Mouse (Mus musculus): Measurements from ENCODE around the gene Galk2. TPM values are rescaled to one million over a fixed set of nuclear protein-coding genes. Genes with fewer than 3 reads are reported as not detected.

The Galk2 gene
- total and polyA plus RNA-seq, 3 experiments: 0.08 to 0.29 TPM; not detected in 1

DNA sequence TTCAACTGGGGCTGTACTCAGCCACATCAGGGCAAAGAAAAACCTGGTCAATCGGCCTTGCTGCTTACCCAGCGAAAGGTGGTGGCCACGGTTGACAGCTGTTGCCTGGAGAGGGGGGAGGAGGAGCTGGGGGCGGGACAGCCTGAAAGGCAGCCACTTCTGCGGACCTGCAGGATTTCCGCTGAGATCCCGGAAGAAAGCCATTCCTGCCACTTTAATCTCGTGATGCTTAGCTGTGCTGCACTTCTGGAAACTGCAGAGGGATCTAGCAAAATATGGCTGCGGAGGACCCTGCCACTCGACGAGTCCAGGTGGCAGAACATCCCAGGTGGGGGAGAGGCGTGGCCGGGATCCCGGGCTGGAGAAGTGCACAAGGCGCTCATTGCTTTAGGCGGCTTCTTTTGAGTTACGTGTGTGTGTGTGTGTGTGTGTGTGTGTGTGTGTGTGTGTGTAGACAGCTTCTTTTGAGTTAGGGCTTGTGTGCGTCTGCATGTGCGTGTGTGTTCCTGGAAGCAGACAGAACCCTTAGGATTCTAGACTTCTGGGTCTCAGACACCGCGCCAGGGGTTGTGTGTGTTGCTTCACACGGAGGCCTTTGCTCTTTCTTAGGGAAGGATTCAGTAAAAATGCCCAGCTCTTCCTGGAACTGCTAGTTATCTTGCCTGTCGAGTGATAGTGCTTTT lies 7.3 kb downstream of the Galk2 start:
- Histone ChIP-seq H3K4me3 (ENCODE audit: control insufficient read depth in 1 of 2, insufficient read depth in 1 of 2, low read depth in 2 of 2, low read length in 2 of 2) (no peak overlapping the region), H3K79me2 (ENCODE audit: control insufficient read depth, insufficient read depth, low read length, poor library complexity) (no peaks in the 10 kb centered on the region), H3K36me3 (ENCODE audit: control insufficient read depth in 1 of 2, insufficient read depth in 2 of 2, low read length in 2 of 2) (no peaks in the 10 kb centered on the region), H3K27ac (ENCODE audit: control insufficient read depth, low read depth, low read length) (no peak overlapping the region), H3K9me3 (replicated peaks; ENCODE audit: insufficient read depth, low read length) (no peaks in the 10 kb centered on the region), H3K27me3 (ENCODE audit: control insufficient read depth in 1 of 2, insufficient read depth in 2 of 2, low read length in 2 of 2) (peaks cover 3 to 5% of the 10 kb centered on the region in 2 experiments; a peak in 3 of 4 replicates), H3K4me1 (ENCODE audit: control insufficient read depth in 1 of 2, insufficient read depth in 2 of 2, low read length in 2 of 2) (no peaks in the 10 kb centered on the region), H3K9ac (ENCODE audit: control insufficient read depth, low read depth, low read length, poor library complexity, severe bottlenecking) (no peak overlapping the region)
- TF ChIP-seq TCF12 (IDR thresholded peaks at IDR 0.05; ENCODE audit: low read depth, low read length): no peak
- no peak for TF ChIP-seq JUND (IDR thresholded peaks at IDR 0.05; ENCODE audit: low read depth, low read length)
- TF ChIP-seq USF2 (IDR thresholded peaks at IDR 0.05; ENCODE audit: borderline replicate concordance in 1 of 2, insufficient read depth in 1 of 2, low read depth in 1 of 2, low read length in 2 of 2): no peak
- TF ChIP-seq BHLHE40 (IDR thresholded peaks at IDR 0.05; ENCODE audit: borderline replicate concordance, low read depth, low read length): no peak
- no peak for DNase-seq (ENCODE audit: low read depth, low spot score)

DNA sequence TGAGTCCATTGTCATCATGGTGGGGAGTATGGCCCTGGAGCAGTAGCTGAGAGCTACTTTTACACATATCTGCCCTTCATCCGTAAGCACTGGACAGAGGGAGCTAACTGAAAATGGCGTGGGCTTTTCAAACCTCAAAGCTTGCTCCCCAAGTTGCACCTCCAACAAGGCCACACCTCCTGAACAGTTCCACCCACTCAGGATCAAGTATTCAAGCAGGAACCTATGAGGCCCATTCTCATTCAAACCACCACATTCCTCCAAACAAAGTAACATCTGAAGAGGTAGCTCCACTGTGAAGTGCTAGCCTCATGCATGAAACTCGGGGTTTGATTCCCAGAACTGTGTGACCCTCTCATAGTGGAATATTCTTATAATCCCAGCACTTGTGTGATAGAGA lies 9.4 kb downstream of the Galk2 start:
- no peaks in the 10 kb centered on the region for H3K79me2 ChIP-seq (ENCODE audit: control insufficient read depth, insufficient read depth, low read length, poor library complexity)
- no peak overlapping the region for H3K9ac ChIP-seq (ENCODE audit: control insufficient read depth, low read depth, low read length, poor library complexity, severe bottlenecking)
- H3K4me3 ChIP-seq (ENCODE audit: control insufficient read depth in 1 of 2, insufficient read depth in 1 of 2, low read depth in 2 of 2, low read length in 2 of 2): no peak overlapping the region
- no peak overlapping the region for H3K27ac ChIP-seq (ENCODE audit: control insufficient read depth, low read depth, low read length)
- no peak for DNase-seq (ENCODE audit: low read depth, low spot score)
- TF ChIP-seq RCOR1 (IDR thresholded peaks at IDR 0.05; ENCODE audit: low read depth, low read length) (no peak), BHLHE40 (IDR thresholded peaks at IDR 0.05; ENCODE audit: borderline replicate concordance, low read depth, low read length) (no peak), MYB (IDR thresholded peaks at IDR 0.05; ENCODE audit: low read depth, low read length) (no peak), ZMIZ1 (IDR thresholded peaks at IDR 0.05; ENCODE audit: low read depth, low read length) (no peak)
- peaks cover 3 to 5% of the 10 kb centered on the region in 2 experiments; a peak in 3 of 4 replicates for H3K27me3 ChIP-seq (ENCODE audit: control insufficient read depth in 1 of 2, insufficient read depth in 2 of 2, low read length in 2 of 2)
- no peaks in the 10 kb centered on the region for H3K9me3 ChIP-seq (replicated peaks; ENCODE audit: insufficient read depth, low read length)
- no peaks in the 10 kb centered on the region for H3K36me3 ChIP-seq (ENCODE audit: control insufficient read depth in 1 of 2, insufficient read depth in 2 of 2, low read length in 2 of 2)
- no peaks in the 10 kb centered on the region for H3K4me1 ChIP-seq (ENCODE audit: control insufficient read depth in 1 of 2, insufficient read depth in 2 of 2, low read length in 2 of 2)

DNA sequence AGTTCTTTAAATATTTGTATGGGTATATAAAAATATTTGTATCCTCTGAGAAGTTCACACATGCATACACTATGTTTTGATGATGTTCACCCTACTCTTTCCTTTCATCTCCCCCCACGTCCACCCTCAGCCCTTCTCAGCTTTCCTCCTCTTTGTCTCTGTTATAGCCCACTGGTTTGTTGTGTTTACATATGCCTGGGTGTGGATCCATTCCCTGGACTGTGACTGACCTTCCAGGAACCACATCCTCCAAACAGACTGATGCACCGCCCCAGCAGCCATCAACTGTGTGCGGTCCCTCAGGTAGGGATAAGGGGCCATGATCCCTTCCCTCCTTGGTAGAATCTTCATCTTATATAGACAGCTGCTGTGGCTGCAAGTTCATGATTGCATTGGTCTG lies 11.2 kb downstream of the Galk2 start:
- no peaks in the 10 kb centered on the region for H3K36me3 ChIP-seq (ENCODE audit: control insufficient read depth in 1 of 2, insufficient read depth in 2 of 2, low read length in 2 of 2)
- no peak for DNase-seq (ENCODE audit: low read depth, low spot score)
- no peak overlapping the region for H3K27ac ChIP-seq (ENCODE audit: control insufficient read depth, low read depth, low read length)
- TF ChIP-seq TAL1 (IDR thresholded peaks at IDR 0.05; ENCODE audit: low read length): no peak
- no peak for TF ChIP-seq GATA1 (IDR thresholded peaks at IDR 0.05; ENCODE audit: low read depth, low read length)
- TF ChIP-seq ZC3H11A (IDR thresholded peaks at IDR 0.05; ENCODE audit: low read depth, low read length): no peak
- no peak for TF ChIP-seq USF2 (IDR thresholded peaks at IDR 0.05; ENCODE audit: borderline replicate concordance in 1 of 2, insufficient read depth in 1 of 2, low read depth in 1 of 2, low read length in 2 of 2)
- TF ChIP-seq UBTF (IDR thresholded peaks at IDR 0.05; ENCODE audit: borderline replicate concordance, insufficient read depth, low read depth, low read length): no peak
- no peak for TF ChIP-seq ZKSCAN1 (IDR thresholded peaks at IDR 0.05; ENCODE audit: low read depth, low read length)
- no peak for TF ChIP-seq MYB (IDR thresholded peaks at IDR 0.05; ENCODE audit: low read depth, low read length)
- TF ChIP-seq SMC3 (IDR thresholded peaks at IDR 0.05; ENCODE audit: low read depth, low read length): no peak
- TF ChIP-seq BHLHE40 (IDR thresholded peaks at IDR 0.05; ENCODE audit: borderline replicate concordance, low read depth, low read length): no peak
- no peak for TF ChIP-seq POLR2A (IDR thresholded peaks at IDR 0.05; ENCODE audit: control insufficient read depth in 1 of 2, insufficient read depth in 1 of 2, low read depth in 1 of 2, low read length in 2 of 2, poor library complexity in 1 of 2)
- no peak for TF ChIP-seq NRF1 (IDR thresholded peaks at IDR 0.05; ENCODE audit: insufficient read depth, low read depth, low read length, poor library complexity, severe bottlenecking)
- no peak for TF ChIP-seq MAZ (IDR thresholded peaks at IDR 0.05; ENCODE audit: low read depth, low read length)
- no peak for TF ChIP-seq MEF2A (IDR thresholded peaks at IDR 0.05; ENCODE audit: extremely low read depth, insufficient replicate concordance, low read depth, low read length, poor library complexity, severe bottlenecking)
- no peak for TF ChIP-seq MXI1 (IDR thresholded peaks at IDR 0.05; ENCODE audit: low read depth, low read length)
- no peak overlapping the region for H3K4me3 ChIP-seq (ENCODE audit: control insufficient read depth in 1 of 2, insufficient read depth in 1 of 2, low read depth in 2 of 2, low read length in 2 of 2)
- no peaks in the 10 kb centered on the region for H3K4me1 ChIP-seq (ENCODE audit: control insufficient read depth in 1 of 2, insufficient read depth in 2 of 2, low read length in 2 of 2)
- H3K27me3 ChIP-seq (ENCODE audit: control insufficient read depth in 1 of 2, insufficient read depth in 2 of 2, low read length in 2 of 2): peaks cover 3 to 5% of the 10 kb centered on the region in 2 experiments; a peak in 3 of 4 replicates
- H3K9ac ChIP-seq (ENCODE audit: control insufficient read depth, low read depth, low read length, poor library complexity, severe bottlenecking): no peak overlapping the region
- H3K79me2 ChIP-seq (ENCODE audit: control insufficient read depth, insufficient read depth, low read length, poor library complexity): no peaks in the 10 kb centered on the region
- H3K9me3 ChIP-seq (replicated peaks; ENCODE audit: insufficient read depth, low read length): no peaks in the 10 kb centered on the region

Measured in MEL (cell line).